Mouse (Mus musculus) limb, embryonic 11.5 days (tissue): ENCODE results near the gene Dll3. TPM values are rescaled to one million over a fixed set of nuclear protein-coding genes. Genes with fewer than 3 reads are reported as not detected.

Experiments
- ATAC-seq: fragments of 200-750 bp; cut with Nextera tagmentation; 2 replicates; pipeline ENCODE4 v1.8.0; 2017; ENCODE audit warnings: low read depth; ENCODE audit not compliant: insufficient number of reproducible peaks, low FRiP score, low TSS enrichment
- DNase-seq: peaks from one replicate; pipeline ENCODE4 v3.0.0-alpha.2; 2015; ENCODE audit warnings: low spot score
- H3K27ac ChIP-seq: fragments of 300-500 bp; sonication (generic); replicated peaks from 2 replicates; pipeline ENCODE4 v1.5.1; 2014; ENCODE audit warnings: low read depth, mild to moderate bottlenecking, low read length
- H3K27me3 ChIP-seq: fragments of 300-500 bp; sonication (generic); 2 replicates; pipeline ENCODE4 v1.6.1; 2014; ENCODE audit warnings: mild to moderate bottlenecking, low read length, mixed read lengths; ENCODE audit not compliant: control insufficient read depth, insufficient read depth
- H3K36me3 ChIP-seq: fragments of 300-500 bp; sonication (generic); 2 replicates; pipeline ENCODE4 v1.6.1; 2014; ENCODE audit warnings: mild to moderate bottlenecking, low read length, moderate library complexity, mixed read lengths; ENCODE audit not compliant: control insufficient read depth, insufficient read depth
- H3K4me1 ChIP-seq: fragments of 300-500 bp; sonication (generic); 2 replicates; pipeline ENCODE4 v1.6.1; 2014; ENCODE audit warnings: low read length, mixed read lengths; ENCODE audit not compliant: control insufficient read depth, insufficient read depth
- H3K4me2 ChIP-seq: fragments of 300-500 bp; sonication (generic); 2 replicates; pipeline ENCODE4 v1.6.1; 2014; ENCODE audit warnings: low read depth, mild to moderate bottlenecking, moderate library complexity; ENCODE audit not compliant: severe bottlenecking
- H3K4me3 ChIP-seq: fragments of 300-500 bp; sonication (generic); 2 replicates; pipeline ENCODE4 v1.5.1; 2014; ENCODE audit warnings: low read depth, low read length
- H3K9ac ChIP-seq: fragments of 300-500 bp; sonication (generic); 2 replicates; pipeline ENCODE4 v1.6.1; 2014; ENCODE audit warnings: mild to moderate bottlenecking, low read length
- H3K9me3 ChIP-seq: fragments of 300-500 bp; sonication (generic); 2 replicates; pipeline ENCODE4 v1.6.1; 2016; ENCODE audit warnings: low read length; ENCODE audit not compliant: control insufficient read depth
- WGBS: fragments of 180-500 bp; shearing (Covaris S2); extraction: QIAGEN DNeasy Blood & Tissue Kit; methylation state at CpG from one replicate; pipeline ENCODE4 v1.1.7; 2014; 5-methylcytosine and 5-hydroxymethylcytosine counted together
- polyA plus RNA-seq: library from polyadenylated mRNA; unstranded; fragments of >200 nt; fragmentation: Nextera tagmentation; extraction: Ambion mirVana; gene quantifications from 2 replicates; pipeline ENCODE4 v1.2.1, GENCODE M21; 2014

The Dll3 gene
- polyA plus RNA-seq, 1 experiment from 2014 or later, result 2.7 TPM

DNA sequence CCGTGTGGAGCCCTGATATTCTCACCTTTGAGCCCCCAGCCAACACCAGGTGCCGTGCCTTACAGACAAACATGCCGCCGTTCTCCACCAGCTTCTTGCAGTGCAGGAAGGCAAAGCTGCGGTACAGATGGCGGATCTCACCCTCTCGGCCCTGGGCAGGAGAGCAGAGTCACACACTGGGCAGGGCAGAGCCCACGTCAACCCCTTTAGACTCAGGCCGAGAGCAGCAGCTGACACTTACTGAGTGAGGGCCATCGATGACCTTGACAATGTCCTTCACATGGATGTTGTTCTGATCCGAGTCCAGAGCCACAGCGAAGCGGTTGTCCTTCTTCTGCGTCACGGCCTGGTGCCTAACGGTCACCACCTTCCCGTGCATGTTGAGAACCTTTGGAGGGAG is 16.7 kb upstream of the Dll3 start:
- Histone ChIP-seq H3K27ac (no peak overlapping the region), H3K4me3 (no peak overlapping the region), H3K4me2 (no peak overlapping the region), H3K9ac (no peak overlapping the region), H3K27me3 (no peaks in the 10 kb centered on the region), H3K36me3 (peaks cover 68% of the 10 kb centered on the region), H3K4me1 (no peaks in the 10 kb centered on the region), H3K9me3 (no peaks in the 10 kb centered on the region)
- 95% methylated on average over 17 of the region's 17 CpGs for WGBS
- ATAC-seq (no peak), DNase-seq (no peak)

DNA sequence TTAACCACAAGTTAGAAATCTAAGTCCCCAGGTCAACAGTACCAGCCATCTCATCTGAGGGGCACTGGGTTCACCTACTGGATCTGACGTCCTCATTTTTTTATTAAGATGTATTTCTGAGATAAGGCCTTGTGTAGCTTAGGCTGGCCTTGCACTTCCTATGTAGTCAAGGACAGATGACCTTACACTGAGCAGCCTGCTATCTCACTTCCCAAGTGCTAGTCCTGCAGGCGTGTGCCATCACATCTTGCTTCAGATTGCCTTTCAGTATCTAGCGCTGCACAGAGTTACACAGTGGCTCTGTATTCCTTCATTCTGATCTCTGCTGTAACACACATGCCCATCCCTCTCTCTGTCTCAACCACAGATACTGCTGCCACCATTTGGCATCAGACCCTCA is 16.0 kb upstream of the Dll3 start:
- DNase-seq, result no peak
- 90% methylated on average over 3 of the region's 3 CpGs for WGBS
- no peak for ATAC-seq
- H3K4me1 ChIP-seq, result no peaks in the 10 kb centered on the region
- H3K27ac ChIP-seq, result no peak overlapping the region
- no peak overlapping the region for H3K4me3 ChIP-seq
- peaks cover 67% of the 10 kb centered on the region for H3K36me3 ChIP-seq
- H3K27me3 ChIP-seq, result no peaks in the 10 kb centered on the region
- H3K4me2 ChIP-seq, result no peak overlapping the region
- no peak overlapping the region for H3K9ac ChIP-seq
- no peaks in the 10 kb centered on the region for H3K9me3 ChIP-seq

- Histone ChIP-seq H3K36me3 (peaks cover 32% of the 10 kb centered on the region), H3K4me2 (peak within 1 kb of the TSS; percentile 85), H3K9me3 (no peaks in the 10 kb centered on the region), H3K9ac (peak within 1 kb of the TSS; percentile 79), H3K4me3 (peak within 1 kb of the TSS; percentile 98), H3K27me3 (no peaks in the 10 kb centered on the region), H3K27ac (no peak within 1 kb of the TSS), H3K4me1 (peaks cover 7% of the 10 kb centered on the region; the same call in 1 of the 2 replicates)
- peak; percentile 97 for DNase-seq
- peak; percentile 97 for ATAC-seq
- WGBS, result under 1% methylated on average over 45 of the region's 45 CpGs
Observed at GRCm38 (mm10) chr7:28311926-28312543, 10.0 kb upstream of the Dll3 start, which contains the start of gene Timm50. Gene Timm50 (minus strand): TSS chr7:28312072.

DNA sequence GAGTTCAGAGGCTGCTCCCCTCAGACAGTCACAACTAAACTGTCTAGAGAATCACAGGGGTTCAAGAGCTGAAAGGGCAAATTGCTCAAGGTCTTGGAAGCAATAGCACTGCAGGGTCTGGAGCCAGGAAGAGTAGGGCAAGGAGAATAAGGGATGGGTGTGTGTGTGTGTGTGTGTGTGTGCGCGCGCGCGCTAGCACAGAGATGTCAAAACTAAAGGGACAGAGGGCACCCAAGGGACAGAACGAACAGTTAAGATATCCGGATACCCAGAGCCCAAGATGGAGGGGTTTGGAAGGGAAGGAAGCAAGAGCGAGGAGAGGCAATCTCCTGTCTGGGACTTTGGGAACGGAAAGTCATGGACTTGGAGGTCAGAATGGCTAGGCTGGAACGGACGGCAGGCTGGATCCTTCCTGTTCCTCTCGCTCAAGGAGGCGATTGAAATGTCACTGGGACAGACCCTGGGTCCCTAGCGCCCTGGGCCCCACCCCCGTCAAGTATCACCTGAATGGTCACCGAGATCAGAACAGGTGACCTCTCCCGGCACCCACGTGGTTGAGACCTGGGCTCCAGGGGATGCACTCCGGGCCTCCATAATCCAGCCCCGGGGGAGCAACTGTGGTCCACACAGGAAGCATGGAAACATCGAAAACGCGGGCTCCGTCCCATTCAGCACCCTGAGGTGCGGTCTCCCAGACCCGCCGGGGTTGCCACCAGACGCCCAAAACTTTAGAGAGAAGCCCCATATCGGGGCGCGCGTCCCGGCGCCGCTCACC is 9.3 kb upstream of the Dll3 start:
- WGBS, result 5% methylated on average over 35 of the region's 35 CpGs
- Histone ChIP-seq H3K4me1 (peaks cover 7% of the 10 kb centered on the region; the same call in 1 of the 2 replicates), H3K9me3 (no peaks in the 10 kb centered on the region), H3K4me2 (peak overlapping the region; percentile 85), H3K27me3 (no peaks in the 10 kb centered on the region), H3K36me3 (peaks cover 33% of the 10 kb centered on the region), H3K27ac (no peak overlapping the region), H3K9ac (peak overlapping the region; percentile 79), H3K4me3 (peak overlapping the region; percentile 98)
- no peak for DNase-seq
- peak; percentile 55 for ATAC-seq

GRCm38 (mm10) chr7:28309737-28310136 is 7.7 kb upstream of the Dll3 start:
- Histone ChIP-seq H3K36me3 (peaks cover 32% of the 10 kb centered on the region), H3K4me3 (no peak overlapping the region), H3K9me3 (no peaks in the 10 kb centered on the region), H3K4me1 (peaks cover 7% of the 10 kb centered on the region; the same call in 1 of the 2 replicates), H3K9ac (no peak overlapping the region), H3K27ac (no peak overlapping the region), H3K4me2 (no peak overlapping the region), H3K27me3 (no peaks in the 10 kb centered on the region)
- ATAC-seq (no peak), DNase-seq (no peak)
- 36% methylated on average over 9 of the region's 9 CpGs for WGBS

- H3K9me3 ChIP-seq, result no peaks in the 10 kb centered on the region
- 96% methylated on average over 8 of the region's 8 CpGs for WGBS
- H3K27me3 ChIP-seq, result peaks cover 5% of the 10 kb centered on the region
- no peak overlapping the region for H3K4me2 ChIP-seq
- ATAC-seq (no peak), DNase-seq (no peak)
- no peak overlapping the region for H3K4me3 ChIP-seq
- H3K27ac ChIP-seq, result no peak overlapping the region
- H3K9ac ChIP-seq, result no peak overlapping the region
- H3K4me1 ChIP-seq, result peaks cover 9% of the 10 kb centered on the region
- H3K36me3 ChIP-seq, result peaks cover 32% of the 10 kb centered on the region
Observed at GRCm38 (mm10) chr7:28306216-28306615, 4.2 kb upstream of the Dll3 start.

- DNase-seq, result no peak
- no peak overlapping the region for H3K4me3 ChIP-seq
- no peak overlapping the region for H3K4me2 ChIP-seq
- WGBS, result 93% methylated on average over 10 of the region's 10 CpGs
- ATAC-seq, result no peak
- H3K36me3 ChIP-seq, result peaks cover 32% of the 10 kb centered on the region
- peaks cover 11% of the 10 kb centered on the region for H3K27me3 ChIP-seq
- H3K27ac ChIP-seq, result no peak overlapping the region
- H3K9ac ChIP-seq, result no peak overlapping the region
- peaks cover 5% of the 10 kb centered on the region for H3K4me1 ChIP-seq
- H3K9me3 ChIP-seq, result no peaks in the 10 kb centered on the region
Observed at GRCm38 (mm10) chr7:28305641-28306040, 3.6 kb upstream of the Dll3 start.

DNA sequence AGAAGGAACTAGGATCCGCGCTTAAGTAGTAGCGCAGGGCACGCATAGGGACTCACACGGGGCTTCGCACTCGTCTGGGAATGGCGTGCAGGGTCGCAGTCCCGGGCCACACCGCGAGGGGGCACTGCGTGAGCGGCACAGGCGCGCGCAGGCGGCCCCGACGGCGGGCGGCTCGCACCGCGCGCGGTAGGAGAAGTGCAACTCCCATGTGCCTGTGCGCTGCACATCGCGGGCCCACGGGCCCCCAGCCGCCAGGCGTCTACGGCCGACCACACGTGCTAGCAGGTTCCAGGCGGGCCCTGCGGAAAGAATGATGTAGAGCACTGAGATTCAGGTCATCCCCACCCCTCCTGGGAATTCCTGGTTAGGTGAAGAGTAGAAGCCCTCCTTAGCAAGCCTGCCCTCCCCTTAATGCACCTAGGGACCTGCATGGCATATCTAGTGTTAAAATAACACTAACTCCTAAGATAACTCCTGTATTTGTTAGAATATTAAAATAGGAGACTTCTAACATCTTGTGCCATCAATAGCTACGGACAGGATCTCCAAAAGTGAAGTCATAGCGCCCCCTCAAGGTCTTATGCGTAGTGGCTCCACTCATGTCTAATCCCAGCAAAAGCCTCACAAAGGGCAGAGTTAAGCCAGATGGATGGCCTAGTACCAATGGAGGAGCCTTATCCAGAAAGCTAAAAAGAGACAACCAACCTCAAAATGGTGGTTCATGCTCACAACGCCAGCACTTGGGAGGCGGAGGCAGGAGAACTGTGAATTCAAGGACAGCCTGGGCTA is 3.0 kb downstream of the Dll3 start:
- H3K9ac ChIP-seq, result no peak overlapping the region
- DNase-seq (peak; percentile 58), ATAC-seq (no peak)
- no peaks in the 10 kb centered on the region for H3K9me3 ChIP-seq
- H3K27me3 ChIP-seq, result peaks cover 43% of the 10 kb centered on the region
- 28% methylated on average over 42 of the region's 43 CpGs for WGBS
- H3K36me3 ChIP-seq, result no peaks in the 10 kb centered on the region
- H3K27ac ChIP-seq, result no peak overlapping the region
- no peak overlapping the region; the same call in 1 of the 2 replicates for H3K4me2 ChIP-seq
- H3K4me3 ChIP-seq, result no peak overlapping the region
- H3K4me1 ChIP-seq, result peaks cover 5% of the 10 kb centered on the region; the same call in 1 of the 2 replicates
